Mouse (Mus musculus): ENCODE data around the gene Taf11. TPM values are rescaled to one million over a fixed set of nuclear protein-coding genes. Genes with fewer than 3 reads are reported as not detected.
A peak's percentile ranks its signal among the peaks of the same experiment; 100 is the strongest.

The Taf11 gene
- polyA plus RNA-seq, 1 experiment: 40.6 TPM

GRCm38 (mm10) chr17:27907512-27908205, 2.0 kb downstream of the Taf11 start:
- Histone ChIP-seq H3K4me3 (ENCODE audit: low read depth, low read length) (peak overlapping the region; percentile 96), H3K9ac (ENCODE audit: low read depth, poor library complexity, severe bottlenecking) (peak overlapping the region; percentile 78), H3K27me3 (ENCODE audit: control insufficient read depth, insufficient read depth, low read length, poor library complexity, severe bottlenecking) (no peaks in the 10 kb centered on the region), H3K9me3 (replicated peaks; ENCODE audit: control insufficient read depth, insufficient read depth, low read length, poor library complexity, severe bottlenecking) (no peaks in the 10 kb centered on the region), H3K4me1 (ENCODE audit: control insufficient read depth, insufficient read depth, low read length) (no peaks in the 10 kb centered on the region), H3K27ac (ENCODE audit: insufficient read depth, low read length) (no peak overlapping the region), H3K36me3 (ENCODE audit: control insufficient read depth, insufficient read depth, low read length, poor library complexity, severe bottlenecking) (peaks cover 6% of the 10 kb centered on the region)
- TF ChIP-seq EP300 (IDR thresholded peaks at IDR 0.05; ENCODE audit: insufficient read depth, low read depth, low read length): no peak; the same call in 1 of the 2 replicates
- no peak for TF ChIP-seq POLR2A (IDR thresholded peaks at IDR 0.05; ENCODE audit: insufficient read depth, low read length)
- peak; percentile 0 for TF ChIP-seq CTCF (IDR thresholded peaks at IDR 0.05; ENCODE audit: low read depth, low read length)

DNA sequence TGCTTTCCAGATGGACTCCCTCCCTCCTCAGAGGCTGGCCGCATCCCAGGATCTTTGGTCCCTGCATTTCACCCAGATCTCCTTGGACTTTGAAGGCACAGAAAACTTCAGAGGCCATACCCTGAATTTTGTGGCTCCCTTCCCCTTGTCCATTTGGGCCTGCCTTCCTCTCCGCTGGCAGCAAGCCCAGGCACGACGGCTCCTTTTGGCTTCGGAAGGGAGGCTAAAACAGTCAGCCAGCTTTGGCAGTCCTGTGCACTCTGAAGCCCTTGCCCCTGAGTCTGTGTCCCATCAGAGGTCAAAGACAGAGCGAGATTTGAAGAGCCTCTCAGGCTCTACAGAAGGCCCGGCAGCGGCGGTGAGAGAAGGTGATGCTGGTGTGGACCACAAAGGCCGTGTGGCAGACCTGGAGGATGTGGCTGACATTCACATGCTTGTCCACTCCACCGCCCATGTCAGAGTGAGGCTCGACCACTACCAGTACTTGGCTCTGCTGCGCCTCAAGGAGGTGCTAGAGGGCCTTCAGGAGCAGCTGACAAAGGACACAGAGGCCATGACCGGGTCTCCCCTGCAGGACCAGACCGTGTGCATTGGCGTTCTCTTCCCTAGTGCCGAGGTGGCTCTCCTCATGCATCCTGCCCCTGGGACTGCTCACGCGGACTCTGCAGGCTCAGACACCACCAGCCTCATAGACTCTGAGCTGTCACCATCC, 23.0 kb downstream of the Taf11 start:
- H3K4me3 ChIP-seq (ENCODE audit: low read depth, low read length): 0 out of 2 replicates have a peak overlapping the region, but pooled peaks have one; percentile 2
- no peak overlapping the region for H3K27ac ChIP-seq (ENCODE audit: insufficient read depth, low read length)
- H3K9ac ChIP-seq (ENCODE audit: low read depth, poor library complexity, severe bottlenecking): no peak overlapping the region
- no peaks in the 10 kb centered on the region for H3K4me1 ChIP-seq (ENCODE audit: control insufficient read depth, insufficient read depth, low read length)
- TF ChIP-seq EP300 (IDR thresholded peaks at IDR 0.05; ENCODE audit: insufficient read depth, low read depth, low read length) (no peak), POLR2A (IDR thresholded peaks at IDR 0.05; ENCODE audit: insufficient read depth, low read length) (no peak), CTCF (IDR thresholded peaks at IDR 0.05; ENCODE audit: low read depth, low read length) (peak; percentile 60)
- peaks cover 4% of the 10 kb centered on the region; the same call in 1 of the 2 replicates for H3K36me3 ChIP-seq (ENCODE audit: control insufficient read depth, insufficient read depth, low read length, poor library complexity, severe bottlenecking)
- H3K27me3 ChIP-seq (ENCODE audit: control insufficient read depth, insufficient read depth, low read length, poor library complexity, severe bottlenecking): no peaks in the 10 kb centered on the region
- no peaks in the 10 kb centered on the region for H3K9me3 ChIP-seq (replicated peaks; ENCODE audit: control insufficient read depth, insufficient read depth, low read length, poor library complexity, severe bottlenecking)

GRCm38 (mm10) chr17:27883994-27884393, 25.6 kb downstream of the Taf11 start:
- Histone ChIP-seq H3K4me3 (ENCODE audit: low read depth, low read length) (no peak overlapping the region), H3K27ac (ENCODE audit: insufficient read depth, low read length) (no peak overlapping the region), H3K9ac (ENCODE audit: low read depth, poor library complexity, severe bottlenecking) (no peak overlapping the region), H3K9me3 (replicated peaks; ENCODE audit: control insufficient read depth, insufficient read depth, low read length, poor library complexity, severe bottlenecking) (no peaks in the 10 kb centered on the region), H3K36me3 (ENCODE audit: control insufficient read depth, insufficient read depth, low read length, poor library complexity, severe bottlenecking) (peaks cover 12% of the 10 kb centered on the region; the same call in 1 of the 2 replicates), H3K27me3 (ENCODE audit: control insufficient read depth, insufficient read depth, low read length, poor library complexity, severe bottlenecking) (no peaks in the 10 kb centered on the region), H3K4me1 (ENCODE audit: control insufficient read depth, insufficient read depth, low read length) (no peaks in the 10 kb centered on the region)
- TF ChIP-seq CTCF (IDR thresholded peaks at IDR 0.05; ENCODE audit: low read depth, low read length) (no peak), EP300 (IDR thresholded peaks at IDR 0.05; ENCODE audit: insufficient read depth, low read depth, low read length) (no peak), POLR2A (IDR thresholded peaks at IDR 0.05; ENCODE audit: insufficient read depth, low read length) (no peak)

- Histone ChIP-seq H3K9ac (ENCODE audit: low read depth, poor library complexity, severe bottlenecking) (no peak overlapping the region), H3K27ac (ENCODE audit: insufficient read depth, low read length) (no peak overlapping the region), H3K9me3 (replicated peaks; ENCODE audit: control insufficient read depth, insufficient read depth, low read length, poor library complexity, severe bottlenecking) (no peaks in the 10 kb centered on the region), H3K27me3 (ENCODE audit: control insufficient read depth, insufficient read depth, low read length, poor library complexity, severe bottlenecking) (no peaks in the 10 kb centered on the region), H3K4me3 (ENCODE audit: low read depth, low read length) (no peak overlapping the region), H3K36me3 (ENCODE audit: control insufficient read depth, insufficient read depth, low read length, poor library complexity, severe bottlenecking) (peaks cover 12% of the 10 kb centered on the region; the same call in 1 of the 2 replicates), H3K4me1 (ENCODE audit: control insufficient read depth, insufficient read depth, low read length) (no peaks in the 10 kb centered on the region)
- no peak for TF ChIP-seq CTCF (IDR thresholded peaks at IDR 0.05; ENCODE audit: low read depth, low read length)
Measured at GRCm38 (mm10) chr17:27883129-27883528, 26.5 kb downstream of the Taf11 start.

- Histone ChIP-seq H3K27ac (ENCODE audit: insufficient read depth, low read length) (no peak overlapping the region), H3K36me3 (ENCODE audit: control insufficient read depth, insufficient read depth, low read length, poor library complexity, severe bottlenecking) (peaks cover 12% of the 10 kb centered on the region; the same call in 1 of the 2 replicates), H3K9me3 (replicated peaks; ENCODE audit: control insufficient read depth, insufficient read depth, low read length, poor library complexity, severe bottlenecking) (no peaks in the 10 kb centered on the region), H3K4me1 (ENCODE audit: control insufficient read depth, insufficient read depth, low read length) (no peaks in the 10 kb centered on the region), H3K9ac (ENCODE audit: low read depth, poor library complexity, severe bottlenecking) (no peak overlapping the region), H3K4me3 (ENCODE audit: low read depth, low read length) (no peak overlapping the region), H3K27me3 (ENCODE audit: control insufficient read depth, insufficient read depth, low read length, poor library complexity, severe bottlenecking) (no peaks in the 10 kb centered on the region)
- no peak for TF ChIP-seq EP300 (IDR thresholded peaks at IDR 0.05; ENCODE audit: insufficient read depth, low read depth, low read length)
- peak; percentile 46 for TF ChIP-seq CTCF (IDR thresholded peaks at IDR 0.05; ENCODE audit: low read depth, low read length)
- no peak for TF ChIP-seq POLR2A (IDR thresholded peaks at IDR 0.05; ENCODE audit: insufficient read depth, low read length)
Measured at GRCm38 (mm10) chr17:27881518-27881917, 28.1 kb downstream of the Taf11 start.

DNA sequence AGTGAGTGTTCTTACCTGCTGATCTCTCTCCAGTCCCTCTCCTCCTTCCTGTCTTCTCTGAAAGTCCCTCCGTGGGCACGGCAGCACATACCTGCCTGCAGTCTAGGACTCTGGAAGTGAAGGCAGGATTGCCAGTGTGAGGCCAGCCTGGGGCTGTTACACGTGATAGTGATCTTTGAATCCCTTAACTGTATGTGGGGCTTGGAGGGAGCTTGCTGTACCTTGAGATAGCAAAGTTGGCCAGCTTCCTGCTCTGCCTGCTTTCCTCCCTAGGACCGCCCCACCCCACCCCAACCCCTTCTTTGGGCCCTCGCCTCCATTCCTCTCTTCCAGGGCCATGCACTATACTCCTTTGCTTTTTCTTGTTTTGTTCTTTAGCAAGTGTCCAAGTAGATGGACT, 35.1 kb downstream of the Taf11 start:
- H3K36me3 ChIP-seq (ENCODE audit: control insufficient read depth, insufficient read depth, low read length, poor library complexity, severe bottlenecking): peaks cover 4% of the 10 kb centered on the region; the same call in 1 of the 2 replicates
- H3K27me3 ChIP-seq (ENCODE audit: control insufficient read depth, insufficient read depth, low read length, poor library complexity, severe bottlenecking): no peaks in the 10 kb centered on the region
- H3K4me3 ChIP-seq (ENCODE audit: low read depth, low read length): no peak overlapping the region
- no peak overlapping the region for H3K9ac ChIP-seq (ENCODE audit: low read depth, poor library complexity, severe bottlenecking)
- H3K27ac ChIP-seq (ENCODE audit: insufficient read depth, low read length): no peak overlapping the region
- no peaks in the 10 kb centered on the region for H3K4me1 ChIP-seq (ENCODE audit: control insufficient read depth, insufficient read depth, low read length)
- no peak for TF ChIP-seq CTCF (IDR thresholded peaks at IDR 0.05; ENCODE audit: low read depth, low read length)
- TF ChIP-seq EP300 (IDR thresholded peaks at IDR 0.05; ENCODE audit: insufficient read depth, low read depth, low read length): no peak
- no peak for TF ChIP-seq POLR2A (IDR thresholded peaks at IDR 0.05; ENCODE audit: insufficient read depth, low read length)
- H3K9me3 ChIP-seq (replicated peaks; ENCODE audit: control insufficient read depth, insufficient read depth, low read length, poor library complexity, severe bottlenecking): no peaks in the 10 kb centered on the region

Measured in ES-Bruce4 (cell line).